Mouse (Mus musculus): Measurements from ENCODE around the gene Zfp365.

DNA sequence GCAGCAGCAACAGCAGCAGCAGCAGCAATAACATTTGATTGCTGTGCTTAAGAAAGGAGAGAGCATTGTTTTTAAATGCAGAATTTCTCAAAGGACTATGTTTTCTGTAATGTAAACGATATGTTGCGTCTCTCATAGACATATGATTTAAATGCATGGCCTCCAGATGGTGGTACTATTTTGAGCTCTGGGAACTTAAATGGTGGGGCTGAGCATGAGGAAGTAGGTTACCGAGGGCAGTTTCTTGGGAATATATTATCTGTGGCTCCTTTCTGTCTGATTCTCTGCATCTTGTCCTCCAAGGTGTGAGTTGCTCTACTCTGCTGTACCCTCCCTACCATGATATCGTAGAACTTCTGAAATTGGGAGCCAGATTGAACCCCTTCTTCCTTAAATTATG is 31.8 kb downstream of the Zfp365 start:
- TF ChIP-seq EP300 (IDR thresholded peaks at IDR 0.05; ENCODE audit: low read length) (no peak), TBP (conservative IDR thresholded peaks at IDR 0.05; ENCODE audit: low read depth, low read length) (no peak), CTCF (conservative IDR thresholded peaks at IDR 0.05 in 1 of 2, IDR thresholded peaks at IDR 0.05 in 1 of 2; ENCODE audit: low read depth in 2 of 2, low read length in 2 of 2) (no peak)
